Mouse (Mus musculus): ENCODE measurements around the gene Fkbp2. TPM values are rescaled to one million over a fixed set of nuclear protein-coding genes. Genes with fewer than 3 reads are reported as not detected.

Gene Fkbp2
- polyA plus RNA-seq, 2 experiments from 2014 or later: 54.3 to 76.4 TPM

- ATAC-seq: no peak
These were observed 40.9 kb downstream of the Fkbp2 start for GRCm38 (mm10) chr19:6939106-6940002.

GRCm38 (mm10) chr19:6937541-6938465 is 42.5 kb downstream of the Fkbp2 start:
- ATAC-seq: no peak

GRCm38 (mm10) chr19:6936299-6936698 is 44.0 kb downstream of the Fkbp2 start:
- no peak for ATAC-seq

- no peak for ATAC-seq
These were observed 45.9 kb downstream of the Fkbp2 start, which contains the start of gene Kcnk4 for GRCm38 (mm10) chr19:6934195-6934977. Gene Kcnk4 (minus strand): TSS chr19:6934515.

- no peak for ATAC-seq
These were observed 46.7 kb downstream of the Fkbp2 start for GRCm38 (mm10) chr19:6933436-6934194.

GRCm38 (mm10) chr19:6933102-6933435 is 47.2 kb downstream of the Fkbp2 start:
- no peak for ATAC-seq

GRCm38 (mm10) chr19:6932018-6932417 is 48.3 kb downstream of the Fkbp2 start:
- ATAC-seq: no peak

- no peak for ATAC-seq
These were observed 49.3 kb downstream of the Fkbp2 start for GRCm38 (mm10) chr19:6931002-6931401.

GRCm38 (mm10) chr19:6928080-6928479 is 52.2 kb downstream of the Fkbp2 start:
- no peak for ATAC-seq

Other genes with a start within 250 kb of the Fkbp2 start
- 1 to 10 TPM; 6.2 to 9.2 TPM for gene Rps6ka4, start 139.9 kb downstream of the Fkbp2 start, polyA plus RNA-seq (2017; shearing (Covaris generic))
- gene Ccdc88b, start 122.3 kb downstream of the Fkbp2 start, polyA plus RNA-seq (2017; shearing (Covaris generic)): 1 to 10 TPM; 3.8 to 6.5 TPM
- 100 to 1,000 TPM; 183 to 217 TPM for gene Trmt112, start 70.8 kb downstream of the Fkbp2 start, polyA plus RNA-seq (2017; shearing (Covaris generic))
- 100 to 1,000 TPM; 244 to 253 TPM for gene Prdx5, start 70.4 kb downstream of the Fkbp2 start, polyA plus RNA-seq (2017; shearing (Covaris generic))
- 1 to 10 TPM; 3.1 to 3.8 TPM for gene Esrra, start 58.7 kb downstream of the Fkbp2 start, polyA plus RNA-seq (2017; shearing (Covaris generic))
- gene Catsperz, start 55.1 kb downstream of the Fkbp2 start, polyA plus RNA-seq (2017; shearing (Covaris generic)): not detected
- not detected for gene Kcnk4, start 46.0 kb downstream of the Fkbp2 start, polyA plus RNA-seq (2017; shearing (Covaris generic))
- 10 to 100 TPM; 42.6 to 60.5 TPM for gene Bad, start 38.6 kb downstream of the Fkbp2 start, polyA plus RNA-seq (2017; shearing (Covaris generic))
- gene Gpr137, start 38.0 kb downstream of the Fkbp2 start, polyA plus RNA-seq (2017; shearing (Covaris generic)): 10 to 100 TPM in 1 of 2 experiments, 1 to 10 TPM in 1; 9.8 to 11.5 TPM
- gene Ppp1r14b, start 5.5 kb downstream of the Fkbp2 start, polyA plus RNA-seq (2017; shearing (Covaris generic)): 10 to 100 TPM; 14.2 to 26.1 TPM
- 1 to 10 TPM; 3.2 to 5.1 TPM for gene Plcb3, start 4.0 kb downstream of the Fkbp2 start, polyA plus RNA-seq (2017; shearing (Covaris generic))
- gene Vegfb, start 7.2 kb upstream of the Fkbp2 start, polyA plus RNA-seq (2017; shearing (Covaris generic)): 1 to 10 TPM; 2.5 to 2.6 TPM
- 10 to 100 TPM; 44.8 to 46.0 TPM for gene Dnajc4, start 12.1 kb upstream of the Fkbp2 start, polyA plus RNA-seq (2017; shearing (Covaris generic))
- 10 to 100 TPM; 29.8 to 33.4 TPM for gene Nudt22, start 15.6 kb upstream of the Fkbp2 start, polyA plus RNA-seq (2017; shearing (Covaris generic))
- 1 to 10 TPM; 4.5 to 7.3 TPM for gene Trpt1, start 15.6 kb upstream of the Fkbp2 start, polyA plus RNA-seq (2017; shearing (Covaris generic))
- gene Fermt3, start 39.0 kb upstream of the Fkbp2 start, polyA plus RNA-seq (2017; shearing (Covaris generic)): 100 to 1,000 TPM; 208 to 288 TPM
- gene Stip1, start 59.5 kb upstream of the Fkbp2 start, polyA plus RNA-seq (2017; shearing (Covaris generic)): 100 to 1,000 TPM; 105 to 165 TPM
- gene Macrod1, start 76.3 kb upstream of the Fkbp2 start, polyA plus RNA-seq (2017; shearing (Covaris generic)): 1 to 10 TPM in 1 of 2 experiments, under 1 TPM in 1; 0.82 to 2.6 TPM
- gene Flrt1, start 125.2 kb upstream of the Fkbp2 start, polyA plus RNA-seq (2017; shearing (Covaris generic)): not detected
- 100 to 1,000 TPM; 157 to 170 TPM for gene Otub1, start 225.8 kb upstream of the Fkbp2 start, polyA plus RNA-seq (2017; shearing (Covaris generic))
- 100 to 1,000 TPM; 387 to 411 TPM for gene Cox8a, start 237.1 kb upstream of the Fkbp2 start, polyA plus RNA-seq (2017; shearing (Covaris generic))